Mouse (Mus musculus) embryonic facial prominence, embryonic 14.5 days (tissue): ENCODE data around the gene Polr3b. TPM values are rescaled to one million over a fixed set of nuclear protein-coding genes. Genes with fewer than 3 reads are reported as not detected.

ENCODE experiments used
- ATAC-seq: fragments of 200-750 bp; cut with Nextera tagmentation; 2 replicates; pipeline ENCODE4 v1.8.0; 2017; ENCODE audit warnings: low read depth, moderate number of reproducible peaks, moderate TSS enrichment
- DNase-seq: peaks from one replicate; pipeline ENCODE4 v3.0.0-alpha.2; 2015; ENCODE audit warnings: low spot score
- H3K27ac ChIP-seq: fragments of 300-500 bp; sonication (generic); replicated peaks from 2 replicates; pipeline ENCODE4 v1.5.1; 2014; ENCODE audit warnings: low read depth, mild to moderate bottlenecking, low read length, moderate library complexity
- H3K27me3 ChIP-seq: fragments of 300-500 bp; sonication (generic); replicated peaks from 2 replicates; pipeline ENCODE4 v1.6.1; 2014; ENCODE audit warnings: low read length; ENCODE audit not compliant: control insufficient read depth, insufficient read depth
- H3K36me3 ChIP-seq: fragments of 300-500 bp; sonication (generic); 2 replicates; pipeline ENCODE4 v1.6.1; 2014; ENCODE audit warnings: low read length, mixed read lengths; ENCODE audit not compliant: control insufficient read depth, insufficient read depth
- H3K4me1 ChIP-seq: fragments of 300-500 bp; sonication (generic); 2 replicates; pipeline ENCODE4 v1.6.1; 2014; ENCODE audit warnings: antibody characterized with exemption, low read length; ENCODE audit not compliant: control insufficient read depth, insufficient read depth
- H3K4me2 ChIP-seq: fragments of 300-500 bp; sonication (generic); 2 replicates; pipeline ENCODE4 v1.6.1; 2014; ENCODE audit warnings: low read depth, mild to moderate bottlenecking, low read length, moderate library complexity, mixed read lengths
- H3K4me3 ChIP-seq: fragments of 300-500 bp; sonication (generic); 2 replicates; pipeline ENCODE4 v1.5.1; 2014; ENCODE audit warnings: low read depth, mild to moderate bottlenecking, low read length
- H3K9ac ChIP-seq: fragments of 300-500 bp; sonication (generic); 2 replicates; pipeline ENCODE4 v1.6.1; 2014; ENCODE audit warnings: low read depth, mild to moderate bottlenecking, low read length, moderate library complexity, mixed read lengths
- H3K9me3 ChIP-seq: fragments of 300-500 bp; sonication (generic); 2 replicates; pipeline ENCODE4 v1.6.1; 2016; ENCODE audit warnings: low read length; ENCODE audit not compliant: control insufficient read depth
- WGBS: fragments of 180-500 bp; shearing (Covaris S2); extraction: QIAGEN DNeasy Blood & Tissue Kit; methylation state at CpG from one replicate; pipeline ENCODE4 v1.1.7; 2014; 5-methylcytosine and 5-hydroxymethylcytosine counted together
- polyA plus RNA-seq: library from polyadenylated mRNA; unstranded; fragments of >200 nt; fragmentation: Nextera tagmentation; extraction: Ambion mirVana; gene quantifications from 2 replicates; pipeline ENCODE4 v1.2.1, GENCODE M21; 2014

Polr3b gene
- polyA plus RNA-seq, 1 experiment from 2014 or later: 10.9 TPM

GRCm38 (mm10) chr10:84615076-84615475 is 7.0 kb upstream of the Polr3b start:
- H3K36me3 ChIP-seq: no peaks in the 10 kb centered on the region
- no peak overlapping the region for H3K4me2 ChIP-seq
- no peak overlapping the region for H3K9ac ChIP-seq
- 57% methylated on average over 3 of the region's 3 CpGs for WGBS
- no peaks in the 10 kb centered on the region for H3K27me3 ChIP-seq
- ATAC-seq (no peak), DNase-seq (no peak)
- H3K27ac ChIP-seq: no peak overlapping the region
- H3K4me1 ChIP-seq: no peaks in the 10 kb centered on the region
- no peak overlapping the region for H3K4me3 ChIP-seq
- no peaks in the 10 kb centered on the region for H3K9me3 ChIP-seq

- no peaks in the 10 kb centered on the region for H3K4me1 ChIP-seq
- H3K4me3 ChIP-seq: no peak overlapping the region
- peak; percentile 33 for DNase-seq
- no peak overlapping the region for H3K9ac ChIP-seq
- no peaks in the 10 kb centered on the region for H3K27me3 ChIP-seq
- no peaks in the 10 kb centered on the region for H3K9me3 ChIP-seq
- no peak for ATAC-seq
- no peak overlapping the region for H3K27ac ChIP-seq
- H3K36me3 ChIP-seq: peaks cover 50% of the 10 kb centered on the region
- no peak overlapping the region for H3K4me2 ChIP-seq
- 64% methylated on average over 5 of the region's 5 CpGs for WGBS
These were observed 9.1 kb downstream of the Polr3b start for GRCm38 (mm10) chr10:84631182-84631581.

GRCm38 (mm10) chr10:84632005-84632404 is 9.9 kb downstream of the Polr3b start:
- no peak for ATAC-seq
- WGBS: 86% methylated on average over 4 of the region's 4 CpGs
- Histone ChIP-seq H3K36me3 (peaks cover 56% of the 10 kb centered on the region), H3K9ac (no peak overlapping the region), H3K27me3 (no peaks in the 10 kb centered on the region), H3K4me1 (no peaks in the 10 kb centered on the region), H3K9me3 (no peaks in the 10 kb centered on the region), H3K27ac (no peak overlapping the region), H3K4me3 (no peak overlapping the region), H3K4me2 (no peak overlapping the region)
- no peak for DNase-seq

GRCm38 (mm10) chr10:84636656-84637055 is 14.6 kb downstream of the Polr3b start:
- Histone ChIP-seq H3K4me3 (no peak overlapping the region), H3K9ac (no peak overlapping the region), H3K4me1 (no peaks in the 10 kb centered on the region), H3K27ac (no peak overlapping the region), H3K4me2 (no peak overlapping the region), H3K27me3 (no peaks in the 10 kb centered on the region), H3K36me3 (peaks cover 72% of the 10 kb centered on the region), H3K9me3 (no peaks in the 10 kb centered on the region)
- ATAC-seq (no peak), DNase-seq (no peak)
- 89% methylated on average over 10 of the region's 10 CpGs for WGBS

GRCm38 (mm10) chr10:84638382-84638781 is 16.3 kb downstream of the Polr3b start:
- DNase-seq: no peak
- Histone ChIP-seq H3K4me1 (no peaks in the 10 kb centered on the region), H3K36me3 (peaks cover 61% of the 10 kb centered on the region), H3K4me2 (no peak overlapping the region), H3K9me3 (no peaks in the 10 kb centered on the region), H3K4me3 (no peak overlapping the region), H3K27ac (no peak overlapping the region), H3K27me3 (no peaks in the 10 kb centered on the region), H3K9ac (no peak overlapping the region)
- no peak for ATAC-seq
- WGBS: 80% methylated on average over 4 of the region's 4 CpGs

GRCm38 (mm10) chr10:84639525-84640287 is 17.6 kb downstream of the Polr3b start:
- Histone ChIP-seq H3K9ac (no peak overlapping the region), H3K9me3 (no peaks in the 10 kb centered on the region), H3K36me3 (peaks cover 58% of the 10 kb centered on the region), H3K27me3 (no peaks in the 10 kb centered on the region), H3K4me2 (no peak overlapping the region), H3K4me1 (no peaks in the 10 kb centered on the region), H3K4me3 (no peak overlapping the region), H3K27ac (no peak overlapping the region)
- WGBS: 69% methylated on average over 4 of the region's 4 CpGs
- ATAC-seq (no peak), DNase-seq (no peak)

GRCm38 (mm10) chr10:84640861-84641260 is 18.8 kb downstream of the Polr3b start:
- Histone ChIP-seq H3K9me3 (no peaks in the 10 kb centered on the region), H3K4me3 (no peak overlapping the region), H3K4me1 (no peaks in the 10 kb centered on the region), H3K27me3 (no peaks in the 10 kb centered on the region), H3K36me3 (peaks cover 48% of the 10 kb centered on the region), H3K9ac (no peak overlapping the region), H3K27ac (no peak overlapping the region), H3K4me2 (no peak overlapping the region)
- WGBS: 90% methylated on average over 7 of the region's 7 CpGs
- DNase-seq (no peak), ATAC-seq (no peak)

- Histone ChIP-seq H3K4me3 (no peak overlapping the region), H3K4me1 (no peaks in the 10 kb centered on the region), H3K4me2 (no peak overlapping the region), H3K9me3 (no peaks in the 10 kb centered on the region), H3K27me3 (no peaks in the 10 kb centered on the region), H3K27ac (no peak overlapping the region), H3K36me3 (peaks cover 46% of the 10 kb centered on the region), H3K9ac (no peak overlapping the region)
- ATAC-seq (no peak), DNase-seq (peak; percentile 18)
- 84% methylated on average over 2 of the region's 2 CpGs for WGBS
These were observed 19.5 kb downstream of the Polr3b start for GRCm38 (mm10) chr10:84641576-84641975.

- H3K4me2 ChIP-seq: no peak overlapping the region
- no peaks in the 10 kb centered on the region for H3K4me1 ChIP-seq
- no peaks in the 10 kb centered on the region for H3K9me3 ChIP-seq
- no peak for DNase-seq
- ATAC-seq: no peak
- peaks cover 25% of the 10 kb centered on the region for H3K36me3 ChIP-seq
- H3K9ac ChIP-seq: no peak overlapping the region
- H3K27me3 ChIP-seq: no peaks in the 10 kb centered on the region
- WGBS: 78% methylated on average over 8 of the region's 8 CpGs
- H3K4me3 ChIP-seq: no peak overlapping the region
- no peak overlapping the region for H3K27ac ChIP-seq
These were observed 23.8 kb downstream of the Polr3b start for GRCm38 (mm10) chr10:84645940-84646339.
